Mouse (Mus musculus) ovary, postnatal 36 days (tissue): ENCODE results near the gene Acad11.

Experiments used
- DNase-seq: peaks from one replicate; pipeline ENCODE4 v3.0.0; 2022; ENCODE audit warnings: low spot score, mixed read lengths

The Acad11 gene

DNA sequence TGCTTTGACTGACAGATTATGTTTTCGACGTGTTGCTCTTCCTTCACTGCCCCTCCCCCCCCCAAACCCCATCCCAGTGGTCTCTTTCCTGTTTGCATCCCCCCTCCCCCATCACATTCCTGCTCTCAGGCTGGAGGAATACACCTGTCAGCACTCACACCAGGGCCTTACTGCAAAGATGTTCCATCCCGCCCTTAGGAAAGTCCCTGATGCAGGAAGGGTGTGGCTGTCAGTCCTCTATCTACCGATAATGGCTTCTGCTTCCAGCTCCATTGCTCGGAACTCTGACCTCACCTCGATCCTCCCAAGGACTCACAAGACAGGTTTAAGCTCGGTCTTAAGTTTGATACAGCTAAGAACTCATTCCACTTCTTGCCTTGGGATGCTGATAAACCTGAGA lies 83.5 kb downstream of the Acad11 start:
- DNase-seq: no peak

DNA sequence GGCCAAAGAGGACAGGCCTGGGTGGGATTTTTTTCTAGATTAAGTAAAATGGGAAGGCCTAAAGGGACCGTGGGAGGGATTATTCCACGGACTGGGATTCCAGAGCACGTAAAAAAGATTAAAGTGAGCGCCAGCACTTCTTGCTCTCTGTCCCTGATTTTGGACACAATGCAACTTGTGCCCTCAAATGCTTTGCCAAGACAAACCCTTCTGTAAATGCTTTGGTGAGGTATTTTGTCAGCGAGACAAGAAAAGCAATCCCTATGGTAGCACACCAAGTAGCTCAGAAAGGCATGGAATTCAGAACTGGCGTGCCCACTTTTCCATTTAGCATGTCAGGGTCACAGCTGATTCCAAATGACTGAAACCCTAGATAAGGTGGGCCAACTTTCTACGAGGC lies 85.8 kb downstream of the Acad11 start:
- DNase-seq: no peak

DNA sequence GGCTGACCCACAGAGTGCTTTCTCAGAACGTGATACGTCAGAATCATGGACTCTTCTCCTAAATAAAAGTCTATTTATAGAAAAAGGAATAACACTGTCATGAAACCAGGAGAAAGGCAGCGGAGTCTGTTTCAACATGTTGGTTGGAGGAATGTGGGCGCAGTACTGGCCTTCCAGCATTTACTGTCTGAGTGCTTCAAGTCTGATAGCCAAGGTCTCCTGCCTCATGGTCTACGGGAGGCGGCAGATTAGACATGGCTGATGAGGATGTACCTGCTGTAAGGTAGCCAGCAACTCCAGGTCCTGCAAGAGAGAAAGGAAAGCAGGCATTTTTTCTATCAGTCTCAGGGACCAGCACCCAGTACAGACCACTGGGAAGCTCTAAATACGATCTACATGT lies 88.9 kb downstream of the Acad11 start:
- no peak for DNase-seq

DNA sequence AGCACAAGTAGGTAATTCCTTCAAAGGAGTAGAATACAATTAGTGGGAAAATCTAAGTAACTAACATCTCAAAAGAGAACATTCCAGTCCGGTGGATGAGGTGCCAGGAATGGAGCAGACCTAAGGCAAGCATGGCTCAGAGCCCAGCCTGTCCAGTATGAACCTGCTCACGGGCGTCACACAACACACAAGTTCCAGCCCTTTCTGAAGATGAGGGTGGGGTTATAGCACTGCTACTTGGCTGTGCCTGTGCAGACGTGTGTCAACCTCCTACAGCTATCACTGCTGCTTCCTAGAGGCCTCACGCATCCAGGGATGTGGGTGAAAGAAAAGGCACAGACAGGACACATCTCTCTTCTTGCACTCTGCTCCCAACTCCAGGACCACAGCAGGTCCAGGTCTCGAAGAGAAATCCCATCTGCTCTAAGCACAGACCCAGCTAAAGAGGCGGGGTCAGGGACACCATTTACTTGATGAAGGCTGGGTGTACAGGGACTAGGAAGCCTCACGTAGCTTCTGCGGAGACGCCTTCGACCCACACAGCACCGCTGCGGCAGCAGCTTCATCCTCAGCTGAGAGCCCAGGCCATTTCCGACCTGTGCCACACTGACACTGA lies 92.0 kb downstream of the Acad11 start:
- DNase-seq: no peak

DNA sequence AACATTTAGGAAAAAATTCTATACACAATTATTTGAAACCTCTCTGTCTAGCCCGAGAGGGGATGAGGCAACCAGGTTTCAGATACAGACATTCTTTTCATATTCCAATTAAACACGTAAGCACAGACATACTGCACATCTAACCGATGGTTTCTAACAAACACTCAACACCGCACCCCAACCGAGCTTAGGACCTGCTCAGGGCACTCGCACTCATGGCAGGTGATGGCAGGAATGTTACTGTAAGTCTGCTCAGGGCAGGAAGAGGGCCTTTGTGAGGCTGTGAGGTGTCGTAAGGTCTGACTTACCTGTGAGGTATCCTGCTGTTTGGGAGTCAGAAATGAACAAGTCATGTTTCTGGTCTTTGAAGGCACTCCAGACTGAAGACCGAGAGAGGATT lies 93.3 kb downstream of the Acad11 start:
- no peak for DNase-seq

DNA sequence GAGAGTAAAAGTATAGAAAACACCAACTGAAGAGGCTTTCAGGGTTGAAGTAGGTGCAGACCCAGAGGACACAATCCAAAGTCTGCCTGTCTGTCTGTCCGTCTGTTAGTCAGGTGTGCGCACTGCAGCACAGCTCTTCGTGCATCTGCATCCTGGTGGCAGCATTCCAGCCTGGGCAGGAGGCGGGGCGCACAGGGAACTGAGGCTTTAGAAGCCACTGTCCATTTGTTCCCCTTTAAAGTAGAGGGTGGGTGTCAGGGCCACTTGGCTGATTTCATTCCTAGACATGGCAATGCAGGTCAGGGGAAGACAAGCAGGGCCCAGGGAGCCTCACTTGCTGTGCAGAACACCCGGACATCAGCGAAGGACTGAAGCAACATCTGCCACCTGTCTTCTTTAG lies 94.1 kb downstream of the Acad11 start:
- DNase-seq: no peak

DNA sequence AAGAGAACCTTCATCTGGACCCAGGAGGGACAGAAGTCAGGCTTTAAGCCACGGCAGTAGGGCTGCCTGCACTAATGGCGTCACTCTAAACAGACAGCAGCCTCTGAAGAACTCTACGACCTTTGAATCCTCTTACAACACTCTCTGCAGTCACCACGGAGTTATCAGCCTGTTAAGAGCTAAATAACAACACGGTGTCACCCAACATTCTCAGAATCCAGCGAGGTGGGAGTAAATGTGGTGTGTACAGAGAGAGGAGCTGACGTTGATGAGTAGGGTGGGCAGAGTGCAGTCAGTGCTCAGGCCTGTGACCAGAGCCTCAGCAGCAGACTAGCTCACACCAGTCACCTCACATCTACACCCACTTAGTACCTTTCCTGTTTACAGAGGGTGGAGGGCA lies 97.9 kb downstream of the Acad11 start:
- no peak for DNase-seq

DNA sequence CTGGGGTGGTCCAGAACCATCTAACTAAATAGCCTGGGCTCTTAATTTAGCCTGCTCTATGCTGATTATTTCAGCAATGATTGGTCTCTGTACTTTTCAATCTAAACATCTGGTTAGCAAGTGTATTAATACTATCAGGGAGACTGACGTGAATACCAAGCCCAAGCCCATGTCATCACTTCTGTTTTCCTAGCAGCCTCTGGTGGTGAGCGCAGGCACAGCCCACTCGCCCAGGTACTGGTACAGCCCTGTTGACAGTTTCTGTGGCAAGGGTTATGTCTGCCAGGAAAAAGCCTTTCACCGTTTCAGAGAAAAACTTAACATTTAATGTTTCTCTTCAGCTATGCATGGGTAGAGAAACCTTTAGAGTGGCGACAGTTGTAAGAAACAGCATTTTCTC lies 101.0 kb downstream of the Acad11 start:
- no peak for DNase-seq

DNA sequence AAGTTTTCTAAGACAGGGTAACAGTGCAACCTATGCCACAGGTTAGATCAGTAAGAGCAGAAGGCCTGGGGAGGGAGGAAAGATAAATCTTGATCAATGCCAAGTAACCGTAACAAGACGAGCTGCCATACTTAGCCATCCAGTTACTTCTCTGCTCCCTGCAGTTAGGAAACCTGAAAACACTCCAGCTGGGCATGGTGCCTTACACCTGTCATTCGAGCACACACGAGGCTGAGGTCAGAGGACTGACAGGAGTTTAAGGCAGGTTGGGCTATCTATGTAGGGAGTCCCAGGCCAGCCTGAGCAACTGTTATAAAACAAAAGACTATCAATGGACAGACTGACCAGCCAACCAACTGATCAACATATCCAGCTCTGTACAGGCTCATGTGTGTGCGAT lies 102.7 kb downstream of the Acad11 start:
- no peak for DNase-seq

DNA sequence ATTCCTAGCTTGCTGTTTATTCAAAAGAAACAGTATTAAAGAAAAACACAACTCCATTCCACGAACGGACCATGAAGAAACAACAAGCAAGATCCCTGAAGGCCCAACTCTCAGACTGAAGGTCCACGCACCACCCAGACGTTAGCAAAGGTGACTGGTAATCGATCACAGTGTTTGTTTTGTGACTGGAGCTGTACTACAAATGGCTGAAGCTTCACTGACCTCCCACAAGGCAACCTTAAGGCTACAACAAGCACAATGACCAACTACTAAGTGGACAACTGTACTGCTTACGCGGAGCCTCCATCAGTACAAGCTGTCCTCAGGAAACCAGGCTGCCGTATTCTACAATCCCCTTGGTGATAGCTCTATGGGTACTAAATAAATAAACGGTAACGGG lies 106.8 kb downstream of the Acad11 start:
- no peak for DNase-seq

DNA sequence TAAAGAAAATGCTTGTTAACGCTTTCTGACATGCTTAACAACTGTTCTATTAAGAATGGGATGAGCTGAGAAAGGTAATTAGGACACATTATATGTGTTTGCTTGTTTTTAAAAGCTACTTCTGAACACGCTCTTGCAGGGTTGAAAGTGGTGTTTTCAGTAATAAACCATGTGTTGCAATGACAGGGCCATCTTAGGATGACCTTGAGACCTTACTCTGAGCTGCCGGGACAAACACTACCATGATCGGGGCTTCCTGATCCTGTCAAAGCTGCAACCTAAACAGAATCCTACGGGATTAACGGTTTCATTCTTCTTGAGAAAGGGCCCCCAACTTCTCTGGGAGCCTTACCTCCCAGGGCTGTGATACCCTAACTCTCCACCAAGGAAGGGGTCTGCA lies 108.5 kb downstream of the Acad11 start:
- no peak for DNase-seq

DNA sequence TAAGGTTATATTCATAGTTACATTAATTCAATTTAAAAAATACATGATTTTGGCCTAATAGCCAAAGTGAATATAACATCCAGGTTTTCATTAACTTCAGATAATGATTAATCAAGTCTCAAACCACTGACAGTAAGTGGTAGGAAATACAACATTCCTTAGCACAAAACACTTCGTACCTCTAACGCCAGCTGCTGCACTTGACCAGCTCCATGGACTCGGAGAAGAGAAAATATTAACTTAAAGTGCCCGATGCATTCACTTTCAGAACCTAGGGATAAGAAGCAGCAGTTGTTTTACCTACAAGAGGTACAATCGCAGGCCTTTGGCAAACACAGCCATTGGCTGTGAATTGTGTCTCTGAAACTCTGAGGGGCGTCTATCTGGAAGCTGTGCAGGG lies 109.2 kb downstream of the Acad11 start:
- DNase-seq: no peak
